In genomic region chr10:99132189-99132588, GRCm38 (mm10) we compare ENCODE assay signal across 9 mouse cellular contexts. TPM values are rescaled to one million over a fixed set of nuclear protein-coding genes. Genes with fewer than 3 reads are reported as not detected.
DNase-seq lines count a peak whose midpoint lies in the region; ATAC-seq lines count a peak whose summit lies in the region.
"Had no signal": no experiment of that assay in that cellular context is flagged by ENCODE, and none has a peak within 500 bp of the region (broad histone marks: within the 10 kb centered on the region; RNA-seq: fewer than 3 reads in every experiment).

No protein-coding gene starts in this region.

- peaks cover 11% of the 10 kb centered on the region; the same call in 1 of the 2 replicates for H3K36me3 ChIP-seq in embryonic facial prominence, embryonic 15.5 days
- H3K36me3 ChIP-seq in intestine, embryonic 15.5 days: no peaks in the 10 kb centered on the region
- no peaks in the 10 kb centered on the region for H3K36me3 ChIP-seq in splenic B cell, adult 2 months (ENCODE audit: control insufficient read depth, insufficient read depth, low read length, poor library complexity, severe bottlenecking)

- no peak overlapping the region for H3K9ac ChIP-seq in embryonic facial prominence, embryonic 15.5 days
- H3K9ac ChIP-seq in intestine, embryonic 15.5 days: no peak overlapping the region
- H3K9ac ChIP-seq: neural tube, embryonic 13.5 days had no signal

- H3K4me3 ChIP-seq in embryonic facial prominence, embryonic 15.5 days (replicated peaks): no peak overlapping the region
- no peak overlapping the region for H3K4me3 ChIP-seq in intestine, embryonic 15.5 days (replicated peaks)
- H3K4me3 ChIP-seq: neural tube, embryonic 13.5 days had no signal

- 0 out of 2 replicates have a peak, but pooled peaks have one; percentile 16 for ATAC-seq in embryonic facial prominence, embryonic 15.5 days (ENCODE audit: insufficient number of reproducible peaks, low FRiP score, low TSS enrichment, low read depth)
- ATAC-seq in intestine, embryonic 15.5 days: no peak

- no peak overlapping the region for H3K4me2 ChIP-seq in embryonic facial prominence, embryonic 15.5 days (replicated peaks)
- H3K4me2 ChIP-seq in intestine, embryonic 15.5 days (replicated peaks): no peak overlapping the region
- H3K4me2 ChIP-seq: neural tube, embryonic 13.5 days had no signal

- no peak overlapping the region for H3K27ac ChIP-seq in embryonic facial prominence, embryonic 15.5 days (replicated peaks)
- peak overlapping the region; percentile 77 for H3K27ac ChIP-seq in intestine, embryonic 15.5 days
- H3K27ac ChIP-seq: neural tube, embryonic 13.5 days had no signal

- H3K9me3 ChIP-seq in embryonic facial prominence, embryonic 15.5 days (replicated peaks): no peaks in the 10 kb centered on the region
- no peaks in the 10 kb centered on the region for H3K9me3 ChIP-seq in intestine, embryonic 15.5 days
- H3K9me3 ChIP-seq: neural tube, embryonic 13.5 days had no signal

- no peaks in the 10 kb centered on the region for H3K27me3 ChIP-seq in embryonic facial prominence, embryonic 15.5 days
- H3K27me3 ChIP-seq in intestine, embryonic 15.5 days (replicated peaks): no peaks in the 10 kb centered on the region
- H3K27me3 ChIP-seq in splenic B cell, adult 2 months (ENCODE audit: control insufficient read depth, insufficient read depth, low read length, poor library complexity, severe bottlenecking): no peaks in the 10 kb centered on the region
- H3K27me3 ChIP-seq: neural tube, embryonic 13.5 days had no signal

- H3K4me1 ChIP-seq in embryonic facial prominence, embryonic 15.5 days: peaks cover 19% of the 10 kb centered on the region; the same call in 1 of the 2 replicates
- H3K4me1 ChIP-seq in intestine, embryonic 15.5 days (replicated peaks): peaks cover 11% of the 10 kb centered on the region; the same call in 1 of the 2 replicates

- WGBS in embryonic facial prominence, embryonic 15.5 days: 75% methylated on average over 6 of the region's 6 CpGs
- 59% methylated on average over 6 of the region's 6 CpGs for WGBS in intestine, embryonic 15.5 days

- peak; percentile 36 to 40 for DNase-seq in layer of hippocampus, adult 8-10 months (ENCODE audit: low spot score in 2 of 2)
- no peak for DNase-seq in layer of hippocampus, postnatal 36 days
- DNase-seq in splenic B cell, adult 2 months (ENCODE audit: low read depth, low spot score): peak; percentile 44
- DNase-seq in yolk sac, embryonic 10.5 days (ENCODE audit: low spot score): no peak
- no peak for DNase-seq in gastrocnemius, adult 18-20 months (ENCODE audit: low spot score)
- DNase-seq: kidney, postnatal 36 days had no signal

RNA-seq across cellular contexts. Expression of gene Phxr2, which starts 6.1 kb away (rescaled TPM):
- not detected for total RNA-seq in layer of hippocampus, adult 8-10 months (2022)
- total RNA-seq in layer of hippocampus, postnatal 36 days (2021): not detected
- polyA plus RNA-seq in embryonic facial prominence, embryonic 15.5 days (2015; fragmentation: Nextera tagmentation; extraction: Ambion mirVana): not detected in 2 replicates
- not detected in 2 replicates for polyA plus RNA-seq in intestine, embryonic 15.5 days (2015; fragmentation: Nextera tagmentation; extraction: Ambion mirVana)
- total RNA-seq in gastrocnemius, adult 18-20 months (2021): not detected
- polyA plus RNA-seq: neural tube, embryonic 13.5 days had no signal

RNA-seq across cellular contexts. Expression of gene Galnt4, which starts 24.2 kb away (rescaled TPM):
- total RNA-seq in layer of hippocampus, adult 8-10 months (2022): 1 to 10 TPM; 3.4 to 4.7 (median 3.8) TPM
- total RNA-seq in layer of hippocampus, postnatal 36 days (2021): 1 to 10 TPM; 3.6 to 4.0 TPM
- 9.8 and 10.0 TPM in 2 replicates for polyA plus RNA-seq in embryonic facial prominence, embryonic 15.5 days (2015; fragmentation: Nextera tagmentation; extraction: Ambion mirVana)
- 20.0 and 21.7 TPM in 2 replicates for polyA plus RNA-seq in intestine, embryonic 15.5 days (2015; fragmentation: Nextera tagmentation; extraction: Ambion mirVana)
- 1 to 10 TPM in 1 of 2 experiments, under 1 TPM in 1; 0.87 to 1.3 TPM for total RNA-seq in gastrocnemius, adult 18-20 months (2021)

RNA-seq across cellular contexts. Expression of gene Poc1b, which starts 25.4 kb away (rescaled TPM):
- 10 to 100 TPM in 1 of 4 experiments, 1 to 10 TPM in 3; 7.4 to 11.2 (median 8.1) TPM for total RNA-seq in layer of hippocampus, adult 8-10 months (2022)
- total RNA-seq in layer of hippocampus, postnatal 36 days (2021): 1 to 10 TPM; 6.9 to 9.0 TPM
- polyA plus RNA-seq in embryonic facial prominence, embryonic 15.5 days (2015; fragmentation: Nextera tagmentation; extraction: Ambion mirVana): 16.9 and 20.5 TPM in 2 replicates
- 21.2 and 23.3 TPM in 2 replicates for polyA plus RNA-seq in intestine, embryonic 15.5 days (2015; fragmentation: Nextera tagmentation; extraction: Ambion mirVana)
- 1 to 10 TPM; 2.8 to 4.1 TPM for total RNA-seq in gastrocnemius, adult 18-20 months (2021)

Comparison
In these comparisons a context has a peak if more than half of its experiments do, and no peak if none do; other contexts are left out.
1. DNase-seq: peak in layer of hippocampus, adult 8-10 months (2 of 2) and splenic B cell, adult 2 months (single experiment); none in layer of hippocampus, postnatal 36 days (0 of 2), yolk sac, embryonic 10.5 days (single experiment) and gastrocnemius, adult 18-20 months (single experiment).